Mouse (Mus musculus) kidney, adult 11 months (tissue): ENCODE measurements at regions not wholly inside any gene's neighbourhood (a gene's known extent, or its start where the extent isn't known, plus 50 kb on each side); places are given as distances from the start of the nearest gene placed in this dataset.

Experiments used
- DNase-seq: peaks from one replicate; pipeline ENCODE4 v3.0.0; 2022

GRCm38 (mm10) chr10:60936659-60937516 is 105.5 kb upstream of the Unc5b start:
- no peak for DNase-seq

GRCm38 (mm10) chr10:60934297-60935286 is 103.2 kb upstream of the Unc5b start:
- peak; percentile 49 for DNase-seq

- DNase-seq = no peak
Measured at GRCm38 (mm10) chr10:60933891-60934290, 102.5 kb upstream of the Unc5b start.

- DNase-seq = no peak
Measured at GRCm38 (mm10) chr10:60932855-60933254, 101.5 kb upstream of the Unc5b start.

GRCm38 (mm10) chr10:60931891-60932378 is 100.6 kb upstream of the Unc5b start:
- DNase-seq = no peak

- DNase-seq = no peak
Measured at GRCm38 (mm10) chr10:60928646-60929045, 97.3 kb upstream of the Unc5b start.

GRCm38 (mm10) chr10:60928164-60928563 is 96.8 kb upstream of the Unc5b start:
- DNase-seq = no peak

- no peak for DNase-seq
Measured at GRCm38 (mm10) chr10:60926632-60927031, 95.3 kb upstream of the Unc5b start.

- no peak for DNase-seq
Measured at GRCm38 (mm10) chr10:60925644-60926043, 94.3 kb upstream of the Unc5b start.

- no peak for DNase-seq
Measured at GRCm38 (mm10) chr10:60925198-60925597, 93.8 kb upstream of the Unc5b start.

GRCm38 (mm10) chr10:60923806-60924205 is 92.4 kb upstream of the Unc5b start:
- DNase-seq = no peak

- DNase-seq = no peak
Measured at GRCm38 (mm10) chr10:60920621-60921020, 89.2 kb upstream of the Unc5b start.

- DNase-seq = no peak
Measured at GRCm38 (mm10) chr10:60918020-60918419, 86.6 kb upstream of the Unc5b start.

- DNase-seq = no peak
Measured at GRCm38 (mm10) chr10:60914391-60914790, 83.0 kb upstream of the Unc5b start.

GRCm38 (mm10) chr10:60913456-60913900 is 82.1 kb upstream of the Unc5b start:
- DNase-seq = no peak

- DNase-seq = no peak
Measured at GRCm38 (mm10) chr10:60904351-60904750, 73.0 kb upstream of the Unc5b start.

GRCm38 (mm10) chr10:60900992-60901391 is 69.6 kb upstream of the Unc5b start:
- DNase-seq = no peak

GRCm38 (mm10) chr10:60893810-60894147 is 62.4 kb upstream of the Unc5b start:
- DNase-seq = no peak

GRCm38 (mm10) chr10:60893130-60893809 is 61.9 kb upstream of the Unc5b start:
- no peak for DNase-seq

- peak; percentile 44 for DNase-seq
Measured at GRCm38 (mm10) chr10:60892730-60893129, 61.3 kb upstream of the Unc5b start.

- no peak for DNase-seq
Measured at GRCm38 (mm10) chr10:60891476-60892170, 60.2 kb upstream of the Unc5b start.

GRCm38 (mm10) chr10:60889792-60890191 is 58.4 kb upstream of the Unc5b start:
- no peak for DNase-seq
